Mouse (Mus musculus): ENCODE results near the gene Mapk8. TPM values are rescaled to one million over a fixed set of nuclear protein-coding genes. Genes with fewer than 3 reads are reported as not detected.

Mapk8 gene
- total RNA-seq, 1 experiment = 19.6 TPM

DNA sequence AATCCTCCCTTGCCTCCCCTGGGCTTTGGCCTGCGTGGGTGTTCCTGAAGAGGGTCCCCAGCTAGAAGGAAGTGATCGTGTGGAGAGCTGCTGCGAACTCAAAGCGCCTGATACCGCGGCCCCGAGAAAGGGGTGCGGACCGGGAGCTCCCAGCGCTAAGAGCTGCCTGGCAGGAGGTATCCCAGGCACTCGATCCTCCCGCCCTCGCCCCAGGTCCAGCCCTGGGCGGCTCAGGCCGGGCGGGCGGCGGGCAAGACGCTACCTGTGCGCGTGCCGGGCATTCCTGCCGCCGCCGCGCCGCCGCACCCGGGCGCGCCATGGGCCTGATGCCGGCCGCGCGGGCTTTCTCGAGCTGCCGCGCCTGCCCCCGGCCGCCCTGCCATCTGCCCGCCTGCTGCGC, 95.9 kb downstream of the Mapk8 start:
- no peaks in the 10 kb centered on the region for H3K36me3 ChIP-seq (ENCODE audit: control insufficient read depth, insufficient read depth, low read length, poor library complexity, severe bottlenecking)
- H3K9me3 ChIP-seq (ENCODE audit: control insufficient read depth, insufficient read depth, low read depth, low read length) = no peaks in the 10 kb centered on the region
- TF ChIP-seq HCFC1 (IDR thresholded peaks at IDR 0.05; ENCODE audit: borderline replicate concordance, insufficient read depth, low read length) (no peak), ZNF384 (IDR thresholded peaks at IDR 0.05; ENCODE audit: low read depth, low read length) (no peak), MAFK (IDR thresholded peaks at IDR 0.05; ENCODE audit: insufficient read depth, low read depth, low read length) (no peak), CHD2 (IDR thresholded peaks at IDR 0.05; ENCODE audit: low read depth, low read length) (no peak), ZC3H11A (IDR thresholded peaks at IDR 0.05; ENCODE audit: borderline replicate concordance, low read depth, low read length) (no peak)
- DNase-seq (ENCODE audit: low read depth, low spot score) = no peak
- in situ Hi-C loops (cut with MboI; ENCODE audit: low sequenced_read_pairs in 2 of 2, unreplicated experiment in 2 of 2) = no loop called here
- H3K27ac ChIP-seq (ENCODE audit: insufficient read depth, low read depth, low read length, poor library complexity, severe bottlenecking) = no peak overlapping the region
- H3K4me3 ChIP-seq (ENCODE audit: insufficient read depth in 1 of 2, low read depth in 1 of 2, low read length in 2 of 2, poor library complexity in 1 of 2, severe bottlenecking in 1 of 2) = peak overlapping the region; percentile 61 to 76; a peak in 3 of 4 replicates
- peak overlapping the region; percentile 81 for H3K9ac ChIP-seq (ENCODE audit: insufficient read depth, low read depth, low read length, poor library complexity, severe bottlenecking)
- no peaks in the 10 kb centered on the region; a peak in 1 of 4 replicates for H3K4me1 ChIP-seq (ENCODE audit: control insufficient read depth in 2 of 2, insufficient read depth in 2 of 2, low read length in 2 of 2, poor library complexity in 1 of 2)

DNA sequence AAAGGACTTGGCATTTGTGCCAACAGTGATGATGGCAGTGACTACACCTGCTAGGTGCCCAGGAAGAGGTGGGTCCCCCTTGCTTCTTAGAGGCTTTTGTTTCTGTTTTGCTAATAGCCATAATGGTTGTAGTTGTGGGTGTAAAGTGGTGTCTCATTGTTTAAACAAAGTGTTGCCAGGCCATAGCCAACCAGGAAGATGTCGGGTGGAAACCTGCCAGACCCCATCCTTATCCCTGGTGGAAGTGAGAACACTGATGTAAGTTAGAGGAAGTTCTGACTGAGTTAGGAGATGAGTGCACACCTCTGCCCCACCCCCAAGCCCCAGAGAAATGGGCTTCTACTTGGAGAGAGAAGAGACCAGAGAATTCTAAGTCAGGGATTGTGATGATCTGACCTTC, 98.8 kb downstream of the Mapk8 start:
- no peak overlapping the region for H3K9ac ChIP-seq (ENCODE audit: insufficient read depth, low read depth, low read length, poor library complexity, severe bottlenecking)
- no peak for TF ChIP-seq ZC3H11A (IDR thresholded peaks at IDR 0.05; ENCODE audit: borderline replicate concordance, low read depth, low read length)
- no peak for TF ChIP-seq HCFC1 (IDR thresholded peaks at IDR 0.05; ENCODE audit: borderline replicate concordance, insufficient read depth, low read length)
- TF ChIP-seq CHD2 (IDR thresholded peaks at IDR 0.05; ENCODE audit: low read depth, low read length) = no peak
- TF ChIP-seq MAFK (IDR thresholded peaks at IDR 0.05; ENCODE audit: insufficient read depth, low read depth, low read length) = no peak
- no peak for TF ChIP-seq ZNF384 (IDR thresholded peaks at IDR 0.05; ENCODE audit: low read depth, low read length)
- H3K9me3 ChIP-seq (ENCODE audit: control insufficient read depth, insufficient read depth, low read depth, low read length) = no peaks in the 10 kb centered on the region
- no peaks in the 10 kb centered on the region for H3K36me3 ChIP-seq (ENCODE audit: control insufficient read depth, insufficient read depth, low read length, poor library complexity, severe bottlenecking)
- H3K27ac ChIP-seq (ENCODE audit: insufficient read depth, low read depth, low read length, poor library complexity, severe bottlenecking) = no peak overlapping the region
- no peak for DNase-seq (ENCODE audit: low read depth, low spot score)
- no peaks in the 10 kb centered on the region; a peak in 1 of 4 replicates for H3K4me1 ChIP-seq (ENCODE audit: control insufficient read depth in 2 of 2, insufficient read depth in 2 of 2, low read length in 2 of 2, poor library complexity in 1 of 2)
- H3K4me3 ChIP-seq (ENCODE audit: insufficient read depth in 1 of 2, low read depth in 1 of 2, low read length in 2 of 2, poor library complexity in 1 of 2, severe bottlenecking in 1 of 2) = no peak overlapping the region
- in situ Hi-C loops (cut with MboI; ENCODE audit: low sequenced_read_pairs in 2 of 2, unreplicated experiment in 2 of 2) = no loop called here

DNA sequence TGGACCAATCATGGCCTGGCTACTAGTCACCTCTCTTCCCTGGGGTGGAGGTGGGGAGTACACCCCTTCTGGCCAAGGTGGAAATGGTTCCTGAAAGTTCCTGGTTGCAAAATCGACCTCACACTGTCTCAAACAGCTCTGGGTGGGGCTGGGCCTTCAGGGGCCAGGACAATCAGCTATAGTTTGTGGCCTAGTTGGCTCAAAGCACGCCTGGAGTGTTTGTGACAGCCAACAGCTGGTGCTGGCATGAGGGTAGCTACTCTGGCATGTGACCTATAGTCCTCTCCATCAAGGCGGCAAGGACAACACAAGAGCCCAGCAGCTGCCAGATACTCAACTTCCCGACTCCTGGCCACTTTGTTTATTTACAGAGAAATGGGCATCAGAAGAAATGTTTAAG, 99.2 kb downstream of the Mapk8 start:
- H3K27ac ChIP-seq (ENCODE audit: insufficient read depth, low read depth, low read length, poor library complexity, severe bottlenecking) = no peak overlapping the region
- H3K9ac ChIP-seq (ENCODE audit: insufficient read depth, low read depth, low read length, poor library complexity, severe bottlenecking) = no peak overlapping the region
- no peaks in the 10 kb centered on the region for H3K9me3 ChIP-seq (ENCODE audit: control insufficient read depth, insufficient read depth, low read depth, low read length)
- H3K4me3 ChIP-seq (ENCODE audit: insufficient read depth in 1 of 2, low read depth in 1 of 2, low read length in 2 of 2, poor library complexity in 1 of 2, severe bottlenecking in 1 of 2) = no peak overlapping the region
- no peaks in the 10 kb centered on the region; a peak in 1 of 4 replicates for H3K4me1 ChIP-seq (ENCODE audit: control insufficient read depth in 2 of 2, insufficient read depth in 2 of 2, low read length in 2 of 2, poor library complexity in 1 of 2)
- TF ChIP-seq ZC3H11A (IDR thresholded peaks at IDR 0.05; ENCODE audit: borderline replicate concordance, low read depth, low read length) (no peak), ZNF384 (IDR thresholded peaks at IDR 0.05; ENCODE audit: low read depth, low read length) (no peak), HCFC1 (IDR thresholded peaks at IDR 0.05; ENCODE audit: borderline replicate concordance, insufficient read depth, low read length) (no peak), CHD2 (IDR thresholded peaks at IDR 0.05; ENCODE audit: low read depth, low read length) (no peak), MAFK (IDR thresholded peaks at IDR 0.05; ENCODE audit: insufficient read depth, low read depth, low read length) (no peak)
- in situ Hi-C loops (cut with MboI; ENCODE audit: low sequenced_read_pairs in 2 of 2, unreplicated experiment in 2 of 2) = no loop called here
- DNase-seq (ENCODE audit: low read depth, low spot score) = no peak
- no peaks in the 10 kb centered on the region for H3K36me3 ChIP-seq (ENCODE audit: control insufficient read depth, insufficient read depth, low read length, poor library complexity, severe bottlenecking)

DNA sequence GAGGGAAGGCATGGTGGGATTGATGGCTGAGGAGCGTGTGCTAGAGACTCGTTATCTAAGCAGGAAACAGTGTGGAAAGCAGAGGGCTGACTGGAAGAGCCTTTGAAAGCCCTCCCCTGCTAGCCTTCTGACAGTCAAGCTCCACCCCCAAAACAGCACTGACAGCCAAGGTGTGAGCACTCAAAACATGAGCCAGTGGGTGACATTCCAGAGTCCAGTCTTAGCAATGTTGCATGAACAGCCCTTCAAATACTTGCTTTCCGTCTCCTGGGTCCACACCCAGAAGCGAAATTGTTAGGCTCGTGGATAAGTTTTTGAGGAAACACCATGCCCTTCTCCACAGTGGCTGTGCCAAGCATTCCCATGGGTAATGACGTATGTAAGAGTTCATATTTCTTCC, 100.4 kb downstream of the Mapk8 start:
- no peaks in the 10 kb centered on the region; a peak in 1 of 4 replicates for H3K4me1 ChIP-seq (ENCODE audit: control insufficient read depth in 2 of 2, insufficient read depth in 2 of 2, low read length in 2 of 2, poor library complexity in 1 of 2)
- no peak overlapping the region for H3K27ac ChIP-seq (ENCODE audit: insufficient read depth, low read depth, low read length, poor library complexity, severe bottlenecking)
- TF ChIP-seq HCFC1 (IDR thresholded peaks at IDR 0.05; ENCODE audit: borderline replicate concordance, insufficient read depth, low read length) (no peak), ZNF384 (IDR thresholded peaks at IDR 0.05; ENCODE audit: low read depth, low read length) (no peak), MAFK (IDR thresholded peaks at IDR 0.05; ENCODE audit: insufficient read depth, low read depth, low read length) (no peak), ZC3H11A (IDR thresholded peaks at IDR 0.05; ENCODE audit: borderline replicate concordance, low read depth, low read length) (no peak)
- no peak overlapping the region for H3K9ac ChIP-seq (ENCODE audit: insufficient read depth, low read depth, low read length, poor library complexity, severe bottlenecking)
- in situ Hi-C loops (cut with MboI; ENCODE audit: low sequenced_read_pairs in 2 of 2, unreplicated experiment in 2 of 2) = no loop called here
- H3K4me3 ChIP-seq (ENCODE audit: insufficient read depth in 1 of 2, low read depth in 1 of 2, low read length in 2 of 2, poor library complexity in 1 of 2, severe bottlenecking in 1 of 2) = no peak overlapping the region
- no peaks in the 10 kb centered on the region for H3K36me3 ChIP-seq (ENCODE audit: control insufficient read depth, insufficient read depth, low read length, poor library complexity, severe bottlenecking)
- H3K9me3 ChIP-seq (ENCODE audit: control insufficient read depth, insufficient read depth, low read depth, low read length) = no peaks in the 10 kb centered on the region
- no peak for DNase-seq (ENCODE audit: low read depth, low spot score)
